Mouse (Mus musculus) cerebellum, adult 9-11 months (tissue): ENCODE data around the gene Amfr.
A peak's percentile ranks its signal among the peaks of the same experiment; 100 is the strongest.

Experiments
- DNase-seq: peaks from one replicate; pipeline ENCODE4 v3.0.0; 2022

The Amfr gene

GRCm38 (mm10) chr8:93980141-93980540 lies 32.5 kb downstream of the Amfr start:
- DNase-seq = no peak

GRCm38 (mm10) chr8:93976446-93977211 lies 36.0 kb downstream of the Amfr start:
- no peak for DNase-seq

GRCm38 (mm10) chr8:93975358-93975757 lies 37.3 kb downstream of the Amfr start:
- no peak for DNase-seq

- no peak for DNase-seq
Measured at GRCm38 (mm10) chr8:93974602-93975186, 37.9 kb downstream of the Amfr start.

- peak; percentile 50 for DNase-seq
Measured at GRCm38 (mm10) chr8:93973831-93974375, 38.7 kb downstream of the Amfr start.

GRCm38 (mm10) chr8:93972971-93973734 lies 39.5 kb downstream of the Amfr start:
- DNase-seq = peak; percentile 39

- no peak for DNase-seq
Measured at GRCm38 (mm10) chr8:93972211-93972610, 40.4 kb downstream of the Amfr start.

GRCm38 (mm10) chr8:93971451-93971850 lies 41.2 kb downstream of the Amfr start:
- no peak for DNase-seq

- DNase-seq = peak; percentile 26
Measured at GRCm38 (mm10) chr8:93969626-93970340, 42.9 kb downstream of the Amfr start.

- no peak for DNase-seq
Measured at GRCm38 (mm10) chr8:93968293-93968692, 44.3 kb downstream of the Amfr start.

GRCm38 (mm10) chr8:93960909-93961308 lies 51.7 kb downstream of the Amfr start:
- peak; percentile 38 for DNase-seq

- DNase-seq = peak; percentile 33
Measured at GRCm38 (mm10) chr8:93958402-93958801, 54.2 kb downstream of the Amfr start.

GRCm38 (mm10) chr8:93952511-93952910 lies 60.1 kb downstream of the Amfr start:
- no peak for DNase-seq

- DNase-seq = peak; percentile 68
Measured at GRCm38 (mm10) chr8:93950133-93950532, 62.5 kb downstream of the Amfr start.

- no peak for DNase-seq
Measured at GRCm38 (mm10) chr8:93946397-93946796, 66.2 kb downstream of the Amfr start.

- no peak for DNase-seq
Measured at GRCm38 (mm10) chr8:93945781-93946180, 66.9 kb downstream of the Amfr start.

- DNase-seq = peak; percentile 77
Measured at GRCm38 (mm10) chr8:93941636-93942054, 71.0 kb downstream of the Amfr start.

GRCm38 (mm10) chr8:93940542-93941423 lies 71.9 kb downstream of the Amfr start:
- no peak for DNase-seq

- no peak for DNase-seq
Measured at GRCm38 (mm10) chr8:93938193-93938592, 74.4 kb downstream of the Amfr start.

- peak; percentile 45 for DNase-seq
Measured at GRCm38 (mm10) chr8:93933288-93933687, 79.4 kb downstream of the Amfr start.

- DNase-seq = peak; percentile 88
Measured at GRCm38 (mm10) chr8:93932873-93933272, 79.8 kb downstream of the Amfr start.

GRCm38 (mm10) chr8:93931336-93931735 lies 81.3 kb downstream of the Amfr start:
- DNase-seq = no peak
